Mouse (Mus musculus): ENCODE measurements around the gene Eif2b4. TPM values are rescaled to one million over a fixed set of nuclear protein-coding genes. Genes with fewer than 3 reads are reported as not detected.

Gene Eif2b4
- polyA plus RNA-seq (2012; rRNA removed) = 74.5 and 88.0 TPM in 2 replicates

- peak; percentile 60; the same call in 1 of the 2 replicates for TF ChIP-seq CTCF (IDR thresholded peaks at IDR 0.05; ENCODE audit: borderline replicate concordance, control insufficient read depth, extremely low read depth, insufficient read depth, low read length, poor library complexity)
- TF ChIP-seq POLR2A (IDR thresholded peaks at IDR 0.05; ENCODE audit: control insufficient read depth, extremely low read depth, insufficient read depth, low read length, poor library complexity) = peak; percentile 76
- Histone ChIP-seq H3K27me3 (ENCODE audit: control insufficient read depth, insufficient read depth, low read length) (no peaks in the 10 kb centered on the region), H3K4me1 (replicated peaks; ENCODE audit: control insufficient read depth, insufficient read depth, low read length) (peaks cover 4% of the 10 kb centered on the region), H3K36me3 (ENCODE audit: control insufficient read depth, insufficient read depth, low read length) (peaks cover 46% of the 10 kb centered on the region), H3K27ac (ENCODE audit: control insufficient read depth, insufficient read depth, low read length) (peak within 1 kb of the TSS; percentile 45), H3K4me3 (ENCODE audit: control insufficient read depth, insufficient read depth, low read length) (peak within 1 kb of the TSS; percentile 76)
- WGBS = under 1% methylated on average over 48 of the region's 48 CpGs
- peak; percentile 100 for DNase-seq
Measured at GRCm38 (mm10) chr5:31192939-31193630, at the start of gene Eif2b4, which contains the start of gene Snx17. Eif2b4 (minus strand) TSS chr5:31193430. Snx17 (plus strand) TSS chr5:31193227.

GRCm38 (mm10) chr5:31242191-31242590, 49.0 kb upstream of the Eif2b4 start:
- H3K27me3 ChIP-seq (ENCODE audit: control insufficient read depth, insufficient read depth, low read length) = no peaks in the 10 kb centered on the region
- TF ChIP-seq CTCF (IDR thresholded peaks at IDR 0.05; ENCODE audit: borderline replicate concordance, control insufficient read depth, extremely low read depth, insufficient read depth, low read length, poor library complexity) (no peak), POLR2A (IDR thresholded peaks at IDR 0.05; ENCODE audit: control insufficient read depth, extremely low read depth, insufficient read depth, low read length, poor library complexity) (no peak)
- H3K4me1 ChIP-seq (replicated peaks; ENCODE audit: control insufficient read depth, insufficient read depth, low read length) = peaks cover 8% of the 10 kb centered on the region
- H3K27ac ChIP-seq (ENCODE audit: control insufficient read depth, insufficient read depth, low read length) = no peak overlapping the region
- no peak overlapping the region for H3K4me3 ChIP-seq (ENCODE audit: control insufficient read depth, insufficient read depth, low read length)
- peaks cover 34% of the 10 kb centered on the region for H3K36me3 ChIP-seq (ENCODE audit: control insufficient read depth, insufficient read depth, low read length)
- WGBS = 39% methylated on average over 10 of the region's 10 CpGs
- DNase-seq = no peak

GRCm38 (mm10) chr5:31241522-31242034, 48.3 kb upstream of the Eif2b4 start:
- H3K27ac ChIP-seq (ENCODE audit: control insufficient read depth, insufficient read depth, low read length) = peak overlapping the region; percentile 29; the same call in 1 of the 2 replicates
- H3K36me3 ChIP-seq (ENCODE audit: control insufficient read depth, insufficient read depth, low read length) = peaks cover 28% of the 10 kb centered on the region
- no peak for DNase-seq
- H3K4me3 ChIP-seq (ENCODE audit: control insufficient read depth, insufficient read depth, low read length) = peak overlapping the region; percentile 89
- peaks cover 8% of the 10 kb centered on the region for H3K4me1 ChIP-seq (replicated peaks; ENCODE audit: control insufficient read depth, insufficient read depth, low read length)
- no peak for TF ChIP-seq POLR2A (IDR thresholded peaks at IDR 0.05; ENCODE audit: control insufficient read depth, extremely low read depth, insufficient read depth, low read length, poor library complexity)
- TF ChIP-seq CTCF (IDR thresholded peaks at IDR 0.05; ENCODE audit: borderline replicate concordance, control insufficient read depth, extremely low read depth, insufficient read depth, low read length, poor library complexity) = no peak
- H3K27me3 ChIP-seq (ENCODE audit: control insufficient read depth, insufficient read depth, low read length) = no peaks in the 10 kb centered on the region
- WGBS = 2% methylated on average over 13 of the region's 13 CpGs

GRCm38 (mm10) chr5:31240637-31241521, 47.6 kb upstream of the Eif2b4 start, which contains the start of the genes Nrbp1 and Gm9970:
Nrbp1 (plus strand) TSS chr5:31240864.
Gm9970 (minus strand) TSS chr5:31241232.
- peak within 1 kb of the TSS; percentile 58 for H3K27ac ChIP-seq (ENCODE audit: control insufficient read depth, insufficient read depth, low read length)
- peak; percentile 96 for DNase-seq
- no peak for TF ChIP-seq CTCF (IDR thresholded peaks at IDR 0.05; ENCODE audit: borderline replicate concordance, control insufficient read depth, extremely low read depth, insufficient read depth, low read length, poor library complexity)
- peak; percentile 97 for TF ChIP-seq POLR2A (IDR thresholded peaks at IDR 0.05; ENCODE audit: control insufficient read depth, extremely low read depth, insufficient read depth, low read length, poor library complexity)
- WGBS = under 1% methylated on average over 100 of the region's 103 CpGs
- no peaks in the 10 kb centered on the region for H3K27me3 ChIP-seq (ENCODE audit: control insufficient read depth, insufficient read depth, low read length)
- H3K36me3 ChIP-seq (ENCODE audit: control insufficient read depth, insufficient read depth, low read length) = peaks cover 21% of the 10 kb centered on the region
- peaks cover 8% of the 10 kb centered on the region for H3K4me1 ChIP-seq (replicated peaks; ENCODE audit: control insufficient read depth, insufficient read depth, low read length)
- H3K4me3 ChIP-seq (ENCODE audit: control insufficient read depth, insufficient read depth, low read length) = peak within 1 kb of the TSS; percentile 89

- Histone ChIP-seq H3K4me3 (ENCODE audit: control insufficient read depth, insufficient read depth, low read length) (no peak overlapping the region), H3K27ac (ENCODE audit: control insufficient read depth, insufficient read depth, low read length) (no peak overlapping the region), H3K36me3 (ENCODE audit: control insufficient read depth, insufficient read depth, low read length) (no peaks in the 10 kb centered on the region), H3K27me3 (ENCODE audit: control insufficient read depth, insufficient read depth, low read length) (no peaks in the 10 kb centered on the region), H3K4me1 (replicated peaks; ENCODE audit: control insufficient read depth, insufficient read depth, low read length) (no peaks in the 10 kb centered on the region)
- WGBS = 56% methylated on average over 1 of the region's 1 CpGs
- TF ChIP-seq POLR2A (IDR thresholded peaks at IDR 0.05; ENCODE audit: control insufficient read depth, extremely low read depth, insufficient read depth, low read length, poor library complexity) (no peak), CTCF (IDR thresholded peaks at IDR 0.05; ENCODE audit: borderline replicate concordance, control insufficient read depth, extremely low read depth, insufficient read depth, low read length, poor library complexity) (no peak)
- no peak for DNase-seq
Measured at GRCm38 (mm10) chr5:31226641-31227040, 33.4 kb upstream of the Eif2b4 start.

GRCm38 (mm10) chr5:31222696-31223095, 29.5 kb upstream of the Eif2b4 start:
- no peak for DNase-seq
- Histone ChIP-seq H3K4me1 (replicated peaks; ENCODE audit: control insufficient read depth, insufficient read depth, low read length) (peaks cover 9% of the 10 kb centered on the region), H3K36me3 (ENCODE audit: control insufficient read depth, insufficient read depth, low read length) (no peaks in the 10 kb centered on the region), H3K27ac (ENCODE audit: control insufficient read depth, insufficient read depth, low read length) (no peak overlapping the region), H3K4me3 (ENCODE audit: control insufficient read depth, insufficient read depth, low read length) (no peak overlapping the region), H3K27me3 (ENCODE audit: control insufficient read depth, insufficient read depth, low read length) (no peaks in the 10 kb centered on the region)
- TF ChIP-seq CTCF (IDR thresholded peaks at IDR 0.05; ENCODE audit: borderline replicate concordance, control insufficient read depth, extremely low read depth, insufficient read depth, low read length, poor library complexity) = no peak
- 98% methylated on average over 9 of the region's 9 CpGs for WGBS

All from thymus, adult 2 months (tissue).